Mouse (Mus musculus) hindbrain, embryonic 12.5 days (tissue): ENCODE results near the gene Rnf185. TPM values are rescaled to one million over a fixed set of nuclear protein-coding genes. Genes with fewer than 3 reads are reported as not detected.
A peak's percentile ranks its signal among the peaks of the same experiment; 100 is the strongest.

ENCODE experiments used
- ATAC-seq: fragments of 200-750 bp; cut with Nextera tagmentation; 2 replicates; pipeline ENCODE4 v1.8.0; 2017; ENCODE audit warnings: moderate TSS enrichment; ENCODE audit not compliant: low FRiP score
- H3K27ac ChIP-seq: fragments of 300-500 bp; sonication (generic); 2 replicates; pipeline ENCODE4 v1.5.1; 2016; ENCODE audit warnings: mild to moderate bottlenecking
- H3K27me3 ChIP-seq: fragments of 300-500 bp; sonication (generic); 2 replicates; pipeline ENCODE4 v1.6.1; 2016; ENCODE audit warnings: mild to moderate bottlenecking
- H3K36me3 ChIP-seq: fragments of 300-500 bp; sonication (generic); 2 replicates; pipeline ENCODE4 v1.6.1; 2016; ENCODE audit warnings: mild to moderate bottlenecking
- H3K4me1 ChIP-seq: fragments of 300-500 bp; sonication (generic); 2 replicates; pipeline ENCODE4 v1.6.1; 2016
- H3K4me2 ChIP-seq: fragments of 300-500 bp; sonication (generic); replicated peaks from 2 replicates; pipeline ENCODE4 v1.6.1; 2016; ENCODE audit warnings: mild to moderate bottlenecking
- H3K4me3 ChIP-seq: fragments of 300-500 bp; sonication (generic); 2 replicates; pipeline ENCODE4 v1.5.1; 2016; ENCODE audit warnings: mild to moderate bottlenecking
- H3K9ac ChIP-seq: fragments of 300-500 bp; sonication (generic); 2 replicates; pipeline ENCODE4 v1.6.1; 2016; ENCODE audit warnings: mild to moderate bottlenecking, moderate library complexity
- H3K9me3 ChIP-seq: fragments of 300-500 bp; sonication (generic); replicated peaks from 2 replicates; pipeline ENCODE4 v1.6.1; 2016; ENCODE audit warnings: mild to moderate bottlenecking
- WGBS: fragments of 180-500 bp; shearing (Covaris S2); methylation state at CpG from one replicate; pipeline ENCODE4 v1.1.7; 2016; 5-methylcytosine and 5-hydroxymethylcytosine counted together
- polyA plus RNA-seq: library from polyadenylated mRNA; unstranded; fragments of >200 nt; fragmentation: Nextera tagmentation; extraction: Ambion mirVana; gene quantifications from 2 replicates; pipeline ENCODE4 v1.2.1, GENCODE M21; 2016

Rnf185 gene
- polyA plus RNA-seq, 1 experiment from 2014 or later = 38.5 TPM

DNA sequence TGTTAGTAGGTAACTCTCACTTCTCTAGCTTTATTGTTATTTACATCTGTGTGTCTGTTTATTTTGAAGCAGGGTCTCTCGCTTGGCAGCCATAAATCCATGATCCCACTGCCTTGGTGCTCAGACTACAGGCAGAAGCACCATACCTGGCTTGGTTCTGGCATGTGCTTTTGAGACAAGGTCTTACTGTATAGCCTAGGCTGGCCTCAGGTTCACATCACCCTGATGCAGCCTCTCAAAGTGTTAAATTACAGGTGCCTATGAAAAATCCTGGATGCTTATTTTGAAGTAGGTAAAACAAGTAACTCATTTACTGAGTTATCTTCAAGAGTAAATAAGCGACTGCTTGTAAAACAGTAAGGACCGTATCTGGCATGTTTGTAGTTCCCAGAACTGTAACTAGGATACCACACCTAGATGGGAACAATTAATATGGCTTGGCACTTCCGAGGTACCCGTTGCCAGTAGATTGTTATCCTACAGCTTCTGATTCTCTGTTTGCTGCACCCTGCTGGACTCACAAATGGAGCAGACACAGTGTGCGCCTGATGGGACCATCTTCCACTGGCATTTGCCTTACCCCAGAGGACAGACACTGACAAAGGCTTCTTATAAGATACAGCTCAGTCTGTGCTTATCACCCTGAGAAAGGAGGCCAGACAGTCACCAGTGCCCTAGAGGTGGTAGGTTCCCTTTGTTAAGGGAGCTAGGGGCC lies 64.5 kb downstream of the Rnf185 start:
- no peak overlapping the region for H3K9ac ChIP-seq
- 0 out of 2 replicates have a peak, but pooled peaks cover 3% of the 10 kb centered on the region for H3K9me3 ChIP-seq
- H3K27ac ChIP-seq = no peak overlapping the region
- H3K4me3 ChIP-seq = no peak overlapping the region
- ATAC-seq = no peak
- no peaks in the 10 kb centered on the region for H3K27me3 ChIP-seq
- H3K4me1 ChIP-seq = 0 out of 2 replicates have a peak, but pooled peaks cover 3% of the 10 kb centered on the region
- WGBS = 85% methylated on average over 6 of the region's 6 CpGs
- 0 out of 2 replicates have a peak, but pooled peaks cover 5% of the 10 kb centered on the region for H3K36me3 ChIP-seq
- no peak overlapping the region for H3K4me2 ChIP-seq

DNA sequence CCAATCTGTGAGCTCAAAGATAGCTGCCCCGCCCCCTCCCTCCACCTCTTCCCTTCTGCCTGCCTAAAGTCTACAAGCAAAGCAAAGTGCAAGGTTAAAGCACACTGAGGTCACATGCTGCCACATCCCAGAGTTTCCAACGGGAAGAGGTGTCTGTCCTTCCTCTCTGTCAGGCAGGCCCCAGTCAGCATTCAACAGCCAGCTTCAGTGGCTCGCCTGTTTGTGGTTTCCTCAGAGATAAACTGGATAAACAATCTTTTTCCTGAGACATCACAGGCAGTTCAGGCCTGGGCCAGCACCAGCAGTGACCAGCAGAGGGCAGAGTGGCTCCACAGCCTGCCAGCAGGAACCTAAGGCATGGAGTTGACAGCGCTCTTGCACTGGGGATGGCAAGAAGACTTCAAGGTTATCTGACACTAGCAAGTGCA lies 65.2 kb downstream of the Rnf185 start:
- peak; percentile 69 for ATAC-seq
- H3K36me3 ChIP-seq = 0 out of 2 replicates have a peak, but pooled peaks cover 7% of the 10 kb centered on the region
- WGBS = 25% methylated on average over 4 of the region's 4 CpGs
- no peak overlapping the region for H3K4me2 ChIP-seq
- H3K4me3 ChIP-seq = no peak overlapping the region
- no peak overlapping the region; the same call in 1 of the 2 replicates for H3K9ac ChIP-seq
- H3K4me1 ChIP-seq = 0 out of 2 replicates have a peak, but pooled peaks cover 3% of the 10 kb centered on the region
- no peak overlapping the region for H3K27ac ChIP-seq
- H3K9me3 ChIP-seq = 0 out of 2 replicates have a peak, but pooled peaks cover 3% of the 10 kb centered on the region
- H3K27me3 ChIP-seq = no peaks in the 10 kb centered on the region

GRCm38 (mm10) chr11:3382602-3383594 lies 69.3 kb downstream of the Rnf185 start:
- no peak for ATAC-seq
- Histone ChIP-seq H3K9me3 (no peaks in the 10 kb centered on the region), H3K9ac (no peak overlapping the region), H3K4me3 (no peak overlapping the region), H3K36me3 (0 out of 2 replicates have a peak, but pooled peaks cover 9% of the 10 kb centered on the region), H3K27me3 (no peaks in the 10 kb centered on the region), H3K27ac (no peak overlapping the region), H3K4me2 (no peak overlapping the region), H3K4me1 (0 out of 2 replicates have a peak, but pooled peaks cover 3% of the 10 kb centered on the region)
- 69% methylated on average over 5 of the region's 5 CpGs for WGBS

- no peak overlapping the region for H3K4me2 ChIP-seq
- 0 out of 2 replicates have a peak, but pooled peaks cover 3% of the 10 kb centered on the region for H3K4me1 ChIP-seq
- no peaks in the 10 kb centered on the region for H3K9me3 ChIP-seq
- H3K27me3 ChIP-seq = no peaks in the 10 kb centered on the region
- no peak overlapping the region for H3K9ac ChIP-seq
- H3K36me3 ChIP-seq = 0 out of 2 replicates have a peak, but pooled peaks cover 9% of the 10 kb centered on the region
- H3K4me3 ChIP-seq = no peak overlapping the region
- no peak for ATAC-seq
- WGBS = 93% methylated on average over 6 of the region's 6 CpGs
- no peak overlapping the region for H3K27ac ChIP-seq
Observed at GRCm38 (mm10) chr11:3381148-3381814, 70.9 kb downstream of the Rnf185 start.

- Histone ChIP-seq H3K36me3 (0 out of 2 replicates have a peak, but pooled peaks cover 9% of the 10 kb centered on the region), H3K4me1 (peaks cover 7% of the 10 kb centered on the region), H3K27ac (no peak overlapping the region), H3K9ac (no peak overlapping the region), H3K9me3 (no peaks in the 10 kb centered on the region), H3K4me3 (no peak overlapping the region), H3K27me3 (no peaks in the 10 kb centered on the region), H3K4me2 (no peak overlapping the region)
- WGBS = 96% methylated on average over 4 of the region's 4 CpGs
- ATAC-seq = no peak
Observed at GRCm38 (mm10) chr11:3379427-3379826, 72.7 kb downstream of the Rnf185 start.

- no peak overlapping the region for H3K9ac ChIP-seq
- no peak for ATAC-seq
- peak overlapping the region; percentile 21; the same call in 1 of the 2 replicates for H3K4me2 ChIP-seq
- WGBS = 68% methylated on average over 12 of the region's 12 CpGs
- H3K27me3 ChIP-seq = no peaks in the 10 kb centered on the region
- H3K4me3 ChIP-seq = no peak overlapping the region
- no peaks in the 10 kb centered on the region for H3K36me3 ChIP-seq
- 0 out of 2 replicates have a peak overlapping the region, but pooled peaks have one; percentile 64 for H3K27ac ChIP-seq
- H3K9me3 ChIP-seq = no peaks in the 10 kb centered on the region
- peaks cover 32% of the 10 kb centered on the region for H3K4me1 ChIP-seq
Observed at GRCm38 (mm10) chr11:3374741-3375140, 77.4 kb downstream of the Rnf185 start.

- Histone ChIP-seq H3K27me3 (no peaks in the 10 kb centered on the region), H3K36me3 (no peaks in the 10 kb centered on the region), H3K4me1 (peaks cover 37% of the 10 kb centered on the region), H3K9ac (no peak overlapping the region), H3K27ac (peak overlapping the region; percentile 64), H3K9me3 (no peaks in the 10 kb centered on the region), H3K4me3 (no peak overlapping the region), H3K4me2 (peak overlapping the region; percentile 21; the same call in 1 of the 2 replicates)
- ATAC-seq = no peak
- 17% methylated on average over 7 of the region's 7 CpGs for WGBS
Observed at GRCm38 (mm10) chr11:3374293-3374645, 77.9 kb downstream of the Rnf185 start.

DNA sequence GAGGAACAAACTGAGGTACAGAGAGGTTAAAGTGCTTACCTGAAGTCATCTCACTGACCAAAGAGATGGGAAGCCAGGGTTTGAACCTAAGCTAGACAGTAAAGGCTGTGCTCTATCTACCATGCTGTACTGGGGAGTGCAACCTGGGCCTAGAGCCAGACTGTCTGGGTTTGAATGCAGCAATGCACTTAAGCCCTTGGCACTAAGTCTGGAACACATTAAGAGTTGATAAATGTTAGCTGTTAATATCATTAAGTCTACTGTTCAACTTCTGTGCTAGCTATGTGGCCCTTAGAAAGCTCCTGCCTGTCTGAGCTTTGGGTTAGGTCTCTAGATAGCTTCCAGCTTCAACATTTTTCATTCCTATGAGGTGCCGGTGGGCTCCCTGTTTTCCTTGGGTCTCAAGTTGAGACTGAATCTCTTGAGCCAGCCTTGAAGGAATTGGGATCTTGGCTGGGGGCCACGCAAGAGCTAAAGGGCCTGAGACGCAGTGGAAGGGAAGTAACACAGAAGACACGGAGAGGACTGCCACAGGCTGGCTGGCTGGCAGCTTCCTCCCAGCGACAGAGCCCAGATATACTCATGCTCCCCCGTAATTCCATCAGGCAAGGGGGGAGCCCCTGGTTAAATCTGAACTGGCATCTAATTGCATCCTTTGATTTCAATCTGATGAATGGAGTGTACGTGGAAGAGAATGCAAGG lies 78.4 kb downstream of the Rnf185 start:
- Histone ChIP-seq H3K9ac (no peak overlapping the region), H3K27ac (peak overlapping the region; percentile 64), H3K36me3 (no peaks in the 10 kb centered on the region), H3K4me1 (peaks cover 42% of the 10 kb centered on the region), H3K4me3 (no peak overlapping the region), H3K27me3 (no peaks in the 10 kb centered on the region), H3K4me2 (peak overlapping the region; percentile 21; the same call in 1 of the 2 replicates), H3K9me3 (no peaks in the 10 kb centered on the region)
- WGBS = 48% methylated on average over 7 of the region's 7 CpGs
- ATAC-seq = no peak

DNA sequence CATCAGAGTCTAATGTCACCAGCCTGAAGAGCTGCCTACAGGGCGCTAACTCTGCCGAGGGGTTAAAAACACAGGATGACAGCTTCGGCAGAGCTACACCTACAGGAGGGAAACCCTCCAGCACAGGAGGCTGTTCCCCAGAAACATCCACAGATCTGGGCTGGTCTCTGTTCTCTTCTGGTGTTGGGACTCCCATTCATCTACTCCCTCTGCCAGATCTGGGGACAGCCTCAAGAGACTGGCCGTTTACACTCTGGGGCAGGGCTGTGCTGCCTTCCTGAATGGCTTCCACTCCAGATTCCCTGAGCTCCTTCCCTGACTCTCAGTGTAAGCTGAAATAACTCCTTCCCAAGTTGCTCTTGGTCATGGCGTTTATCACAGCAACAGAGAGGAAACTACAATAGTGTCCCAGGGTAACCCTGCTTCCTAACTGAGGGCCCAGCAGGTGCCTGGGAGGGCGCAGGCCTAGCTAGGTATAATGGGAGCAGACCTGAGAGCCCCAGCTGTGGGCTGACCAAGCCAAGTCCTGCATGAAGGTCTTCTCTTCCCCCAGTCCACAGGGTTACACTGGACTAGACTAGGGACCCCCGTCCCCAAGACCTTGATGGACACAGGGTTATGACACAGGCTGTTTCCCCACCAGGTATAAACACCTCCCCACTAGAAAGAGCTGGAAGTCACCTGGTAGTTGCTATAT lies 80.4 kb downstream of the Rnf185 start:
- H3K36me3 ChIP-seq = no peaks in the 10 kb centered on the region
- H3K4me3 ChIP-seq = peak overlapping the region; percentile 64
- ATAC-seq = peak; percentile 59; the same call in 1 of the 2 replicates
- H3K4me2 ChIP-seq = peak overlapping the region; percentile 74
- WGBS = 21% methylated on average over 7 of the region's 7 CpGs
- peaks cover 48% of the 10 kb centered on the region for H3K4me1 ChIP-seq
- peak overlapping the region; percentile 84 for H3K9ac ChIP-seq
- H3K27ac ChIP-seq = peak overlapping the region; percentile 94
- no peaks in the 10 kb centered on the region for H3K9me3 ChIP-seq
- H3K27me3 ChIP-seq = no peaks in the 10 kb centered on the region

GRCm38 (mm10) chr11:3370928-3371598 lies 81.1 kb downstream of the Rnf185 start:
- H3K9me3 ChIP-seq = no peaks in the 10 kb centered on the region
- 4% methylated on average over 27 of the region's 27 CpGs for WGBS
- peak; percentile 97 for ATAC-seq
- H3K4me1 ChIP-seq = peaks cover 48% of the 10 kb centered on the region
- H3K9ac ChIP-seq = peak overlapping the region; percentile 84
- H3K4me2 ChIP-seq = peak overlapping the region; percentile 74
- peak overlapping the region; percentile 64 for H3K4me3 ChIP-seq
- H3K27ac ChIP-seq = peak overlapping the region; percentile 94
- no peaks in the 10 kb centered on the region for H3K36me3 ChIP-seq
- no peaks in the 10 kb centered on the region for H3K27me3 ChIP-seq
